Mouse (Mus musculus): Measurements from ENCODE around the gene Cd276. TPM values are rescaled to one million over a fixed set of nuclear protein-coding genes. Genes with fewer than 3 reads are reported as not detected.
"Not testable (repeated sequence)": the region's sequence is repeated elsewhere in the genome, so short reads cannot be mapped to it uniquely, and the experiment has no call there.

Cd276 gene
- 29.9 and 33.8 TPM in 2 replicates for polyA plus RNA-seq (2015; fragmentation: Nextera tagmentation; extraction: Ambion mirVana)

- H3K4me2 ChIP-seq = peak within 1 kb of the TSS; percentile 77
Observed at GRCm38 (mm10) chr9:58554908-58555684, at the start of gene Cd276. TSS of gene Cd276 (minus strand) at chr9:58555437.

GRCm38 (mm10) chr9:58595313-58595712 lies 40.1 kb upstream of the Cd276 start:
- Histone ChIP-seq H3K4me2 (no peak overlapping the region), H3K27me3 (no peaks in the 10 kb centered on the region), H3K4me1 (replicated peaks) (0 out of 2 replicates have a peak, but pooled peaks cover 3% of the 10 kb centered on the region), H3K36me3 (no peaks in the 10 kb centered on the region), H3K9ac (no peak overlapping the region), H3K9me3 (no peaks in the 10 kb centered on the region), H3K4me3 (no peak overlapping the region), H3K27ac (replicated peaks) (no peak overlapping the region)
- 94% methylated on average over 1 of the region's 1 CpGs for WGBS
- ATAC-seq (ENCODE audit: low FRiP score, low read depth) = no peak

More at GRCm38 (mm10) chr9:58554908-58555684, at the start of gene Cd276:
- Histone ChIP-seq H3K9me3 (no peaks in the 10 kb centered on the region), H3K4me1 (replicated peaks) (peaks cover 28% of the 10 kb centered on the region), H3K36me3 (no peaks in the 10 kb centered on the region), H3K27ac (replicated peaks) (peak within 1 kb of the TSS; percentile 97), H3K4me3 (peak within 1 kb of the TSS; percentile 67), H3K27me3 (no peaks in the 10 kb centered on the region), H3K9ac (peak within 1 kb of the TSS; percentile 94)
- under 1% methylated on average over 60 of the region's 68 CpGs for WGBS
- ATAC-seq (ENCODE audit: low FRiP score, low read depth) = peak; percentile 77

- Histone ChIP-seq H3K4me1 (replicated peaks) (peaks cover 19% of the 10 kb centered on the region), H3K36me3 (no peaks in the 10 kb centered on the region), H3K9me3 (no peaks in the 10 kb centered on the region), H3K27me3 (no peaks in the 10 kb centered on the region), H3K9ac (no peak overlapping the region), H3K4me3 (no peak overlapping the region), H3K4me2 (no peak overlapping the region), H3K27ac (replicated peaks) (no peak overlapping the region)
- ATAC-seq (ENCODE audit: low FRiP score, low read depth) = no peak
- 89% methylated on average over 4 of the region's 4 CpGs for WGBS
Observed at GRCm38 (mm10) chr9:58588657-58589056, 33.4 kb upstream of the Cd276 start.

GRCm38 (mm10) chr9:58584323-58584722 lies 29.1 kb upstream of the Cd276 start:
- H3K9me3 ChIP-seq = no peaks in the 10 kb centered on the region
- H3K36me3 ChIP-seq = no peaks in the 10 kb centered on the region
- H3K4me3 ChIP-seq = no peak overlapping the region
- H3K27me3 ChIP-seq = no peaks in the 10 kb centered on the region
- H3K9ac ChIP-seq = 0 out of 2 replicates have a peak overlapping the region, but pooled peaks have one; percentile 16
- peaks cover 26% of the 10 kb centered on the region for H3K4me1 ChIP-seq (replicated peaks)
- peak overlapping the region; percentile 76 for H3K4me2 ChIP-seq
- no peak for ATAC-seq (ENCODE audit: low FRiP score, low read depth)
- 70% methylated on average over 1 of the region's 1 CpGs for WGBS
- H3K27ac ChIP-seq (replicated peaks) = no peak overlapping the region

- no peaks in the 10 kb centered on the region for H3K9me3 ChIP-seq
- WGBS = 1% methylated on average over 8 of the region's 8 CpGs
- H3K27me3 ChIP-seq = no peaks in the 10 kb centered on the region
- H3K4me1 ChIP-seq (replicated peaks) = peaks cover 26% of the 10 kb centered on the region
- peak overlapping the region; percentile 76 for H3K4me2 ChIP-seq
- H3K27ac ChIP-seq (replicated peaks) = peak overlapping the region; percentile 98
- no peaks in the 10 kb centered on the region for H3K36me3 ChIP-seq
- peak overlapping the region; percentile 79 for H3K9ac ChIP-seq
- no peak for ATAC-seq (ENCODE audit: low FRiP score, low read depth)
- peak overlapping the region; percentile 87 for H3K4me3 ChIP-seq
Observed at GRCm38 (mm10) chr9:58583267-58583641, 28.0 kb upstream of the Cd276 start.

- Histone ChIP-seq H3K4me1 (replicated peaks) (peaks cover 26% of the 10 kb centered on the region), H3K4me2 (peak overlapping the region; percentile 76), H3K36me3 (no peaks in the 10 kb centered on the region), H3K9me3 (no peaks in the 10 kb centered on the region), H3K4me3 (peak overlapping the region; percentile 87), H3K27ac (replicated peaks) (peak overlapping the region; percentile 98), H3K9ac (peak overlapping the region; percentile 79), H3K27me3 (no peaks in the 10 kb centered on the region)
- ATAC-seq (ENCODE audit: low FRiP score, low read depth) = no peak; the same call in 1 of the 2 replicates
- under 1% methylated on average over 42 of the region's 42 CpGs for WGBS
Observed at GRCm38 (mm10) chr9:58582581-58583266, 27.5 kb upstream of the Cd276 start.

- Histone ChIP-seq H3K9me3 (no peaks in the 10 kb centered on the region), H3K4me3 (peak within 1 kb of the TSS; percentile 87), H3K27me3 (no peaks in the 10 kb centered on the region), H3K36me3 (no peaks in the 10 kb centered on the region), H3K4me2 (peak within 1 kb of the TSS; percentile 88), H3K9ac (peak within 1 kb of the TSS; percentile 79), H3K4me1 (replicated peaks) (peaks cover 26% of the 10 kb centered on the region), H3K27ac (replicated peaks) (peak within 1 kb of the TSS; percentile 98)
- 0% methylated on average over 46 of the region's 56 CpGs for WGBS
- ATAC-seq (ENCODE audit: low FRiP score, low read depth) = peak; percentile 99
Observed at GRCm38 (mm10) chr9:58581958-58582540, 26.8 kb upstream of the Cd276 start, which contains the start of gene Nptn. TSS of gene Nptn (plus strand) at chr9:58582240.

GRCm38 (mm10) chr9:58581283-58581930 lies 26.2 kb upstream of the Cd276 start:
- ATAC-seq (ENCODE audit: low FRiP score, low read depth) = no peak
- Histone ChIP-seq H3K4me2 (peak overlapping the region; percentile 88), H3K9me3 (no peaks in the 10 kb centered on the region), H3K9ac (peak overlapping the region; percentile 54), H3K27ac (replicated peaks) (peak overlapping the region; percentile 98), H3K36me3 (no peaks in the 10 kb centered on the region), H3K4me1 (replicated peaks) (peaks cover 26% of the 10 kb centered on the region), H3K4me3 (peak overlapping the region; percentile 87), H3K27me3 (no peaks in the 10 kb centered on the region)
- 30% methylated on average over 8 of the region's 8 CpGs for WGBS

GRCm38 (mm10) chr9:58580453-58581195 lies 25.4 kb upstream of the Cd276 start:
- not testable (repeated sequence) for H3K4me2 ChIP-seq; ATAC-seq (ENCODE audit: low FRiP score, low read depth)

GRCm38 (mm10) chr9:58578669-58579068 lies 23.4 kb upstream of the Cd276 start:
- Histone ChIP-seq H3K9ac (no peak overlapping the region), H3K4me2 (no peak overlapping the region), H3K9me3 (no peaks in the 10 kb centered on the region), H3K36me3 (no peaks in the 10 kb centered on the region), H3K27ac (replicated peaks) (no peak overlapping the region), H3K4me3 (no peak overlapping the region), H3K27me3 (no peaks in the 10 kb centered on the region), H3K4me1 (replicated peaks) (peaks cover 10% of the 10 kb centered on the region)
- WGBS = 20% methylated on average over 3 of the region's 3 CpGs
- ATAC-seq (ENCODE audit: low FRiP score, low read depth) = no peak

More at GRCm38 (mm10) chr9:58580453-58581195, 25.4 kb upstream of the Cd276 start:
- H3K36me3 ChIP-seq; H3K9me3 ChIP-seq; H3K27me3 ChIP-seq; H3K4me3 ChIP-seq; H3K27ac ChIP-seq (replicated peaks); H3K9ac ChIP-seq: not testable (repeated sequence)
- peaks cover 23% of the 10 kb centered on the region for H3K4me1 ChIP-seq (replicated peaks)
- WGBS = 76% methylated on average over 10 of the region's 10 CpGs

GRCm38 (mm10) chr9:58571001-58571400 lies 15.8 kb upstream of the Cd276 start:
- H3K9me3 ChIP-seq = no peaks in the 10 kb centered on the region
- H3K27me3 ChIP-seq = no peaks in the 10 kb centered on the region
- no peaks in the 10 kb centered on the region for H3K4me1 ChIP-seq (replicated peaks)
- no peak overlapping the region for H3K9ac ChIP-seq
- H3K4me3 ChIP-seq = no peak overlapping the region
- 79% methylated on average over 1 of the region's 1 CpGs for WGBS
- no peak overlapping the region for H3K4me2 ChIP-seq
- no peak overlapping the region for H3K27ac ChIP-seq (replicated peaks)
- ATAC-seq (ENCODE audit: low FRiP score, low read depth) = no peak
- H3K36me3 ChIP-seq = no peaks in the 10 kb centered on the region
